Mouse (Mus musculus) fat pad, adult 2 months (tissue): Measurements from ENCODE around the gene Kif11.

ENCODE experiments used
- DNase-seq: peaks from one replicate; pipeline ENCODE4 v3.0.0-alpha.2; 2011; ENCODE audit warnings: low read depth, low spot score; ENCODE audit errors: extremely low read depth

The Kif11 gene

DNA sequence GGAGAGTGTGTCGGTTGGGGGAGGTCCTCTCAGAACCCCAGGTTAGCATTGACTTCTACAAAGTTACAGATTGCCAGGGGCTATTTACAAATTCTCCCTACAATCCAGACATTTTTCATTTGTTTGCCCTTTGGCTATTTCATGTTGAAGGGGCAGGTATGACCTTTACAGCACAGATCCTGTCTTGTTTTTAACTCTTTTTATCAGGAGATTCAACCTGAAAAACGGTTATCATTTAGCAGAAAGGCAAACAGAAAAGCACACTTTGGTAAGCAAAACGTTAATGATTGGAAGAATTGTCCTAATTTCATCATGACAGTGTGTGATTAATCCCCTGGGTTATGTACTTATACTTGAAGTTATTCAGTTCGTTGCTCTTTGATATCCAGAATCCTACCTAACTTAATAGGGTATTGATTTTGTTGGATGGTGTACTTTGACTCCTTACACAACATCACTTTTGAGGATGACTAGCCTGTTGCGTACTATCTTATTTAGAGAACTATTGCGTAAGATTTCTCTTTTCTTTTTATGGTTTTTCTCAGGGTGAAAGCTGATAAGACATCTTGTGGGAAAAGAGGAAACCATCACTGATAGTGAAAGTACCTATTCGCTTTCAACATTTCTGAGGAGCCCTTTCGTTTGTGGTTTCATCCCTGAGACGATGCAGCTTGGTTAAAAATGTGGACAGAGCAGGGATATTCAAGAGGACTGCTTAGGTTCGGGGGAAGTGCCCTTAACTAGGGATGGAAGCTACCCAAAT, 66.5 kb downstream of the Kif11 start:
- no peak for DNase-seq

DNA sequence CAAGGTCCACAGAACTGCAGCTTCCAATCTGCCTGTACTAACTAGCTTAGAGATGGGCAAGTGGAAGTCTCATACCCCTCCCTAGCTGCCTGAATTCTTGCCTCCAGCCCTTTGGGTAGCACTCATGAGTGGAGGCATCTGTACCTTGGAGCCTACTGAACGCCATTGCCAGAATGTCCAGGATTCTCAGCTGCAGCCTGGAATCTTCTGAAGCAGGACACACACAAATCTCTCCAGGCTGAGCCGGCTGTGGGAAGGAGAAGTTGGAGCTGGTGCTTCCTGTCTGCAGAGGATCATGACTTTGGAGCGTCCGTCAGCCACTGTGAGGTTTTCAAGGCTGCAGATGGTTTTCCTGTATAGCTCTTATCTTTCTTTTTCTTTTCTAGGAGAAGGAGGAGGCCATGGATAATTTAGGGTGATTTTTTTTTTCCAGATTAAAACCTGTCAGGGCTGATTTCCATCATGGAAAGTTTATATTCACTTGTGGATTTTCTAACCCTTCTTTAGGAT, 67.5 kb downstream of the Kif11 start:
- no peak for DNase-seq

DNA sequence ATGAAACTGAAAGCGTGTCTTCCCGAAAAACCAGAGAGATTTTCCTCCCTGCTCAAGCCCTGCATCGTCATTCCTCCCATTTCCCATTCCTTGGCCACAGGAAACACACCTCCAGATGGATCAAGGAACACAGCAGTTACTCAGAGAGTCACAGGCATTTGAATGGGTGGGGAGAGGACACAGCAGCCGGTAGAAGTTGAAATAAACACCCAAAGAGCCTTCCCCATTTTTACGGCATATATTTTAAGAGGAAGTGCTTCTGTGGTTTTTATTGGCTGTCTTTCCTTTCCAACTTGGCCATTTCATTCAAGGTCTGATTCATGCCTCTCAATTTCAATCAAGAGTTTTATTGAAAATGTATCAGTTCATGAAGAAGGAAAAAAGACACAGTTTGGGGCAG, 72.0 kb downstream of the Kif11 start:
- no peak for DNase-seq

DNA sequence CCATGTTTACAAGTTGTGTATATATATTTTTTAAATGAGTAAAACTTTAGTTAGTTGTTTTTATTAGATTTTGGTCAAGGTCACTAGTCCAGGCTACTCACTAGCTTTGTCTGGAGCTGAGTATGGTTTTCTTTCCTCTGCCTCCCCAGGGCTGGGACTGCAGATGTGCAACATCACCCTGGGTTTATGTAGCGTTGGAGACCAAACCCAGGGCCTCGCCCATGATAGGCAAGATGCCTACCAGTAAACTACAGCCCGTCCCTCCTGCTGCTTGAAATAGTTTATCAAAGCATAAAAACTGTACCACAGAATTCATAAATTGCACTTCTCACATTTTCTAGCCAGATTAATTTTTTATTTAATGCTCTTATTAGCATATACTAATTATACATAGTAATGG, 73.0 kb downstream of the Kif11 start:
- no peak for DNase-seq

DNA sequence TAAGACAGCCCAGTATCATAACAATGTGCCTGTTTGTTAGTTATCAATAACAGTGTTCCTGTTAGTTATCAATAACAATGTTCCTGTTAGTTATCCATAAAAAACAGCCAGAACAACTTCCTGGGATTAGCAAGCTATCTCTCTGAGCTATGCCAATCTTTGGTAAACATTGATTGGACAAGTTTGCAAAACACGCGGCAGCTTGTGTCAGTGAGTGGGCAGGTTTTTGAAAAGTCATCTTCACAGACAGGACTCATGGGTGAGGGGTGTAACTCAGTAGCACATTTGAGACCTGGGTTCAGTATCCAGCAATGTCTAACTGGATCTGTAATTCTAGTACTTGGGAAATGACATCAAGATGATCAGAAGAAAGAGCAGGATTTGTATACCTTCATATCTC, 79.3 kb downstream of the Kif11 start:
- DNase-seq = no peak

DNA sequence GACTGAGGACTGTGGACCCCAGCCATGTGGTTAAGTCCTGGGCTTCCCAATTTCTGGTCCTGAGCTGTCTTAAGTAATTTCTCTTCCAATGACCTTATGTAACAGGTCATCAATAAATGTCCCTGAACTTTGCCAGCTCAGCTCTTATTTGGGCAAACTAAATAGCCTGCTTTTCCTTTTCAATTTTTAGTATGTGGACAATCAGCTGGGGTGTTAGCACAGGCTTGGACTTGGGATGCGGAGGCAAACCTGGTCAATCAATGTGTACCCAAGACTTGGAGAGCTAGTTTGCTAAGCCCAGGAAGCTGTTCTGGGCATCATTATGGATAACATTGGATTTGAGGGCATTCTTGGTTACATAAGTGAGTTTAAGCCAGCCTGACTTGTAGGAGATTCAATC, 79.8 kb downstream of the Kif11 start:
- DNase-seq = no peak

DNA sequence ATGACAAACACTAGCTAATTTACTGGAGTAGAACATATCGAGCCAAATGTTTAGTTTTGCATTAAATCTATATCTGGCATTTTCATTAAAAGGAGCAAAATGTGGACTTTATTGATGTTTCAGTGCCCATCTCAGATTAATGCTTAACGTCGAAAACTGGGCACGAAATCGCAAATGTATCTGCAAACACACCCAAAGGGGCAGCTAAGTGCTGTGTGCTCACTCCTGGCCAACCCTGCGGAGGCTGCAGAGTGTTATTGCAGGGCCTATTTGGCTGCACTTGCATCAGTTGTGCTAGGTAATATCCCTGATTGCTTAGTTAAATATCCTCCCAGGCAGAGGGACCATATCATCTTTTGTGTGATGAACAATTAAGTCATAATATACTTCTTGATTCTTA, 81.8 kb downstream of the Kif11 start:
- DNase-seq = no peak

DNA sequence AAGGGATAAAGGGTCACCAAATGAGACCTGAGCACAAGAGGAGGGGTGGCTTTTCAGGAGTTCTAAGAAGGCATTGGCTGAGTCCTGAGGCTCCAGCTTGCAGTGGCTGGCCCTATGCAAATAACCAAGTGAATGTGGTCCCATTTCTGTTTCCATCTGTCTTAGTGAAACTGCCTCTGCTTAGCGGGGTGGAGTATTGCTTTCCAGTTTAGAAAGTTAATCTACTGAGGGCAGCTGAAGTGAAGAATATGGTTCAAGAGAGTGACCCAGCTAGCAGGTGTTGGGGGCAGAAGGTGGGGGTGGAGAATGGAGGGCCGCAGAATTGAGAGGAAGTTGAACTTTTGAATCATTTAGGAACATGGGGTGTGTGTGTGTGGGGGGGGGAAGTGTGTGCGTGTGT, 90.2 kb downstream of the Kif11 start:
- DNase-seq = no peak

DNA sequence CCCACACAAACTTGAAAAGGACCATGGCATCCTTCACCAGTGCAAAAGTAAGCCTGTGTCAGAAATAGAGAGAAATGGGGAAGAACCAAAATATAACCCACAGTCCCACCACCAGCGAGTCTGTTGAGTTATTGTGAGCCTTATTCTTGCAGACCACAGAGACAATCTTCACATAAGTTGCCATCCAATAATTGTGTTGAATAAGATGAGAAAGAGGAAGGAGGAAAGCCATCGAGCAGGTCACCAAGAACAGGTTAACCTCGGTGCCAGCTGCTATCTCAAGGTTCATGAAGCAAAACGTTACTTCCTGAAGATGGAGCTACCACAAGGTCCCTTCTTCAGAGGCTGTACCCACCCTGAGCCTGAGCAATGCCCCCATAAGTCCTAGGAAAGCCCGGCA, 90.8 kb downstream of the Kif11 start:
- DNase-seq = no peak

DNA sequence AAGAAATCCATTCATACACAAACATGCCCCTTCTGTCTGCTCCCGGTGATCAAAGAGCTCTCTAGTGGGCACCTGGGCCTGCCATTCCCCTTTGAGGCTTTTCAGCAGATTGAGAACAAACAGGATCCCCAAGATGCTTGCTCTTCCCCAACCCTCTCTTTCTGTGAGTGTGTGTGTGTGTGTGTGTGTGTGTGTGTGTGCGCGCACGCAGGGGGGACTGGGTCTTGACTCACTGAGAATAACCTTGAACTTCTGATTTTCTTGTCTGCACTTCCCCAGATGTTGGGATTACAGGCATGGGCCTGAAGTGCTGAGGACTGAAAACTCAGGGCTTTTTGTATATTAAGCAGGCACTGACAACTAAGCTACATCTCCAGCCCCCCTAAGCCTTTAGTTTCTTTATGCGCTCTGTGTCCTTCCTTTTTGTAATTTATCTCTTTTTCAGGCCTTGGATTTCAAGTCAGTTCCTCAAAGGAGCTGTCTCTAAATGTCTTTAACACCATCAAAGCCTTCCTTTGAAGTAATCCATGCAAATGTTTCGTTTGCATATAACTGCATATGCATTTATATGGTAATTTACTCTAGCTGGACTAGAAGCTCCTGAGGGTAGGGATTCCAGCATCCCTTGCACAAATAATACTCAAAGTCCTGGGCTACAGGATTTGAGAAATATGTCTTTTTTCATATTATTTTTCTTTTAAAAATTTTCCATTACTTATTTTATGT, 92.8 kb downstream of the Kif11 start:
- DNase-seq = no peak
